Mouse (Mus musculus) forelimb bud, embryonic 11.5 days (tissue): ENCODE measurements around the gene Gss.
A peak's percentile ranks its signal among the peaks of the same experiment; 100 is the strongest.

Experiments used
- DNase-seq: peaks from one replicate; pipeline ENCODE4 v3.0.0-alpha.2; 2012; ENCODE audit warnings: low read depth, low spot score

Gene Gss

GRCm38 (mm10) chr2:155592137-155592853 lies at the start of gene Gss:
Gene Gss (minus strand): TSS chr2:155592810.
- peak; percentile 97 for DNase-seq

DNA sequence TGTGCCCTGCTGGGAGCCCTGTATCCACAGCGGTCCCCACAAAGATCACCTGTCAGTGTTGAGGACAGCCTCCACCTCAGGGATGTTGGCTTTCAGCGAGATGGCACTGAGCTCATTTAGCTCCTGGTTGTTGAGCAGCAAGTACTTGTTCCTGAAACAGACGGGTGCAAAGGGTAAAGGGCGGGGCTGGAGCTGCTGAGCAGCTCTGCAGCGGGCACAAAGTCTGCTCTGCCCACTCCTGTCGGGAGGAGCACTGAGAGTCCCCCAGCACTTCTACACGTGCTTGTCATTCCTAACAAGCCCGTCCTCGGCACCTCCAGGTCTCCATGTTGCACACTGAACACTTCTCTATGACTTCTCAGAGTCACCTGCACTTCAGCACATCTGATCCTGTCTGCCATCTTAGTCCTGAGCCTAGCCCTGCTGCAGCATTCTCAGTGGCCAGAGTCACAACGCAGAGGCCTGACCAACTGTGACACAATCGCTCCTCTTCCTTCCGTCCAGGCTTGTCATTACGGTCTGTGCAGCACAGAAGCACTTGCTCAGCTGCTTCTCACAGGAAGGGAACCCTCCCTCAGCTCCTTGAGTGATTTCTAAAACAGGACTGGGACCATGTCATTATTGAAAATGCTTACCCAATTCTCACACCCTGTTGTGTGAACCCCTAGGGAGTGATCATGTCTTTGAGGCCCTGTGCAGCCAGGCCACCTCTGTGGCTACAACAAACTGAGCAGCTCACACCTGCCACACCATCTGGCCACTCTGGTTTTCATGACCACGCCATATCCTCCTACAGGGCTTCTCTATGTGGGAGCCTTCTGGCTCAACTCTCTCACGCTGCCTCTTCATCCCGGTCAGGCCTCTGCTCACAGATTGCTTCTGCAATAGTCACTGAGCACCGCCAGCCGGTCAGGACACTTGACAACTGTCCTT lies 49.2 kb upstream of the Gss start:
- no peak for DNase-seq

GRCm38 (mm10) chr2:155640656-155641055 lies 48.0 kb upstream of the Gss start:
- DNase-seq = no peak

DNA sequence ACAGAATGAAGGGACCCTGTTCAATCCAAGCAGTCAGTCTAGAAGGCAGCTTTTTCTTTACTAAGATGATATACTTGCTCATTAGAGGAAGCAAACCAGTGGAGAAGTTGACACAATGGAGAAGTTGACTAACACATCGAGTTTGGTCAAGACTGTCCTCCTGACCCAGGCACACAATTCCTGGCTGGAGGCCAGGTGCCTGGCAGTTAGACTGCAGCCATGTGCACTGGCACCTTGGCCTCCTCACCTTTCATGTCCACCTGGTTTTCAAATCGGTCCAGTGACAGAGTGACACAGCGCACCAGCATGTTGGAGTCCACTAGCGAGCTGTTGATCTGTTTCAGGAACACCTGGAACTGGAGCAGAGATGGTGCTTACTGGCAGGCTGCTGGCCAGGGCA lies 44.8 kb upstream of the Gss start:
- DNase-seq = no peak

DNA sequence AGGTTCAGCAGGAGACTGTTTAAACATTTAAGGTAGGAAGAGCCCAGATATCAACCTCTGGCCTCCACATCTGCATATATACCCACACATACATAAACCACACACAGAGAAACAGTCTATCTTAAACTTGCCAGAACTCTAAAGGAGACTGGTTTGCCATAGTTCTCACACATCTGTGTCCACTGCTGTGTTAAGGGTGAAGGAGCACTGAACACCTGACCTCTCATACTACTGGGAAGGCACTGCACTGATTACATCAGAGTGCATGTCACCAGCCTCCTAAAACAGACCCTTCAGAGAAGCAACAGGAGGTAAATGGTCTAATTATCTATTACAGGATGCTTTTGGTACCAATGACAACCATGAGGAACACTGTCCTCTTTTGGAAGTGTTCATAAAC lies 44.3 kb upstream of the Gss start:
- DNase-seq = no peak

DNA sequence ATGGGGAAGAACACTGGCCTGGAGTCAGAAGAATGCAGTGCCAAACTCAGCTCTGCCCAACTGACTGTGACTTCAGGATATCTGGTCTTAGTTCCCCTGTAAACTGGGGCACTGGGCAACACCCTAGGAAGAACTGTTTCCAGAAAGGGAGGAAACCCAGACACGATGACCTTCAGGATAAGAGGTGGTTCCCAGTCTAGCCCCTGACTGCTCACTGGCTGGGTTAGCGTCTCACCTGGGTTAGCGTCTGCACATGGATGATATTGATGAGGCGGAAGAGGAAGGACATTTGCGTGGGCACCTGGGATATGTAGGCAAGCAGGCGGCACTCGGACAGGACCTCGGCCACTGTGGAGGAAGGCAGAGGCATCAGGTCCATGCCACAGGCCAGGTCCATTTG lies 43.4 kb upstream of the Gss start:
- no peak for DNase-seq

DNA sequence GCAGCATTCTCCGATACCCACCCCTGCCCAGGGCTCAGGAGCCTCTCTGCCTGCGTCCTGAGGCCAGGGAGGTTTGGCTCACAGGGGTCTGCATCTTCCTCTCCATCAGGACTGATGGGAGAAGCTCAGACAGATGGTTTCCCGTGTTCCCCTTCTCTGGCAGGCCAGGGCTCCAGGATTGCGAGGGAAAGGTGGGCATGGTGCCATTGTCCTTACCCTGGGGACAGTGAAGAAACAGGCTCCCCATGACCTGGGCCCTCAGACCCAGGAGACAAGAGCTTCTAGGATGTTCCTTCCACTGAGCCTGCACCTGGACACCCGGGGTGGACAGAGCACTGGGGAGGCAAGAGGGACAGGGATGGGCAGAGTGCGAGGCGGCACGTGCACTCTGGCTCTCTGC lies 42.0 kb upstream of the Gss start:
- DNase-seq = no peak

DNA sequence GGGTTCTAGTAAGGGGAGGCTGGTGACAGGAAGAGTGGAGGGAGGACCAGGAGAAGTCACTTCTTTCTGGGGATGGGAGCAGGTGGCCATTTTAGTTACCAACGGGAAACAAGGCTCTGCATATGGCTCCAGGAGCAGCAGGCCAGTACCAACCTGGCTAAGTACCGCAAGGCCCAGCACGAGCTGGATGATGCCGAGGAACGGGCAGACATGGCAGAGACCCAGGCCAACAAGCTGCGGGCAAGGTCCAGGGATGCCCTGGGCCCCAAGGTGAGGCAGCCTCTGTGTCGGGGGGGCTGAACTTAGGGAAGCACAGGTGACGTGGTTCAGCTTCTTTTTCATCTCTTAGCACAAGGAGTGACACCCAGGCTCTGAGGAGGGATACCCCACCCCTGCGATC lies 41.1 kb upstream of the Gss start:
- DNase-seq = no peak

- no peak for DNase-seq
These were observed 40.5 kb upstream of the Gss start for GRCm38 (mm10) chr2:155633121-155633520.

- DNase-seq = no peak
These were observed 39.7 kb upstream of the Gss start for GRCm38 (mm10) chr2:155632138-155632936.

DNA sequence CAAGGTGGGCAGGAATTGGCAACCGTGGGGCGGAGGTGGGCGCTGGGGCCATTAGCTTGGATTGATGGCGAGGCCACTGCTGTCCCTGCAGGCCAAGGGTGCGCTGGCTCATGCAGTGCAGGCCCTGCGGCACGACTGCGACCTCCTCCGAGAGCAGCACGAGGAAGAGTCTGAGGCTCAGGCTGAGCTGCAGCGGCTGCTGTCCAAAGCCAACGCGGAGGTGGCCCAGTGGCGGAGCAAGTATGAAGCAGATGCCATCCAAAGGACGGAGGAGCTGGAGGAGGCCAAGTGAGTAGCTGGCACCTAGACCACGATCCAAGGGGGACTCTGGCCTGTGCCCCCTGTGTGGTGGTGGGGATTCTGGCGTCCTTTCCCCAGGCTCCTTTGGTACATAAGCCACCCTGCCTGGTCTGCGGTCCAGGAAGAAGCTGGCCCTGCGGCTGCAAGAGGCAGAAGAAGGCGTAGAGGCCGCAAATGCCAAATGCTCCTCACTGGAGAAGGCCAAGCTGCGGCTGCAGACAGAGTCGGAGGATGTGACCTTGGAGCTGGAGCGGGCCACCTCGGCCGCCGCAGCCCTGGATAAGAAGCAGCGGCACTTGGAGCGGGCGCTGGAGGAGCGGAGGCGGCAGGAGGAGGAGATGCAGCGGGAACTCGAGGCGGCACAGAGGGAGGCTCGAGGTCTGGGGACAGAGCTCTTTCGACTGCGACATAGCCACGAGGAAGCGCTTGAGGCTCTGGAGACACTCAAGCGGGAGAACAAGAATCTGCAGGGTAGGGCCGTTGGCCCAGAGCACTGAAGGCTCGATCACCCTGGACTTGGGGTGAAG lies 38.2 kb upstream of the Gss start:
- DNase-seq = peak; percentile 52

DNA sequence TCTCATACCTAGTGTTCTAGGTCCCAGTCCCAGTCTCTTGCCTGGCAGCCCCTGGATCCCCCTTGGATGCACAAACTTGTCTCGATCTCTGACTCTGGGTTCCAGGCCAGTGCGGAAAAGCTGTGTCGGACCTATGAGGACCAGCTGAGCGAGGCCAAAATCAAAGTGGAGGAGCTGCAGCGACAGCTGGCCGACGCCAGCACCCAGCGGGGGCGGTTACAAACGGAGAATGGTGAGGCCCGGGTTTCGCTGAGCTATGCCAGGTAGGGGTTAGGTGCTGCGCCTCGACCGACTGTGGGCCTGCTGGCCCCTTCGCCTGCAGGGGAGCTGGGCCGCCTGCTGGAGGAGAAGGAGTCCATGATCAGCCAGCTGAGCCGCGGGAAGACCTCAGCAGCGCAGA lies 37.5 kb upstream of the Gss start:
- no peak for DNase-seq

DNA sequence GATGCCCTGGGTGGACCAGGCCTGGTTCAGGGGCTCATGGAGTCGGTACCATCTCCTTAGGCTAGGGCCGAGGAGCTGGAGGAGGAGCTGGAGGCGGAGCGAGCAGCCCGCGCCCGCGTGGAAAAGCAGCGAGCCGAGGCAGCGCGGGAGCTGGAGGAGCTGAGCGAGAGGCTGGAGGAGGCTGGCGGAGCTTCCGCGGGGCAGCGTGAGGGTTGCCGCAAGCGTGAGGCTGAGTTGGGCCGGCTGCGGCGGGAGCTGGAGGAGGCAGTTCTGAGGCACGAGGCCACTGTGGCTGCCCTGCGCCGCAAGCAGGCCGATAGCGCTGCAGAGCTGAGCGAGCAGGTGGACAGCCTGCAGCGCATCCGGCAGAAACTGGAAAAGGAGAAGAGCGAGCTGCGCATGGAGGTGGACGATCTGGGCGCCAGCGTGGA lies 36.6 kb upstream of the Gss start:
- DNase-seq = peak; percentile 45

GRCm38 (mm10) chr2:155628519-155628918 lies 35.9 kb upstream of the Gss start:
- no peak for DNase-seq

DNA sequence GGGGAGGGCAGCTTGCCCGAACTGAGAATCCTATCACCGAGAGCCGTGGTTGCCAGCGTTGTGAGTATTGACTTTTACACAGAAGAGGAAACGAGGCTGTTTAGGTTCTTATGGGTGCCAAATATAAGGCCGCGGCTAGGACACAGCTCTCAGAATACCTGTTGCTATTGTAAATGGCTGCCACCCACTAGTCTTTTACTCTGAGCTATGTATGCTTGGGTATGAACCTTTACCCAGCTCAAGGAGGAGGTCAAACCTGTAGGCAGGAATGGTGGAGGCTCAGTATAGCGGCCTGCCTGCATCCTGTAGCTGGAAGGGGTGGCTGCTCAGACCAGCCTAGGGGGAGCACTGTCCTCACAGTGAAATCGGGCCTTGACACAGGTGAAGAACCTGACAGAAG lies 35.5 kb upstream of the Gss start:
- DNase-seq = no peak

- peak; percentile 86 for DNase-seq
These were observed 34.6 kb upstream of the Gss start for GRCm38 (mm10) chr2:155627030-155627738.

DNA sequence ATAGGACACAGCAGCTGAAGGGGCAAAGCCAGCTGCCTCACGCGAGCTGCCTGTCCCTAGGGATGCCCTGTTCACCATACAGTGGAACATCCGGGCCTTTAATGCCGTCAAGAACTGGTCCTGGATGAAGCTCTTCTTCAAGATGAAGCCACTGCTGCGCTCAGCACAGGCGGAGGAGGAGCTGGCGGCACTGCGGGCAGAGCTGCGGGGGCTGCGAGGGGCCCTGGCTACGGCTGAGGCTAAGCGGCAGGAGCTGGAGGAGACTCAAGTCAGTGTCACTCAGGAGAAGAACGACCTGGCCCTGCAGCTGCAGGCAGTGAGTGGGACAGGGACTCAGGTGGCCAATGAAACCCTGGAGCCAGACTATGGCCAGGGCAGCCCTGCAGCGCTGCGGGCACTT lies 33.7 kb upstream of the Gss start:
- no peak for DNase-seq

GRCm38 (mm10) chr2:155624730-155625129 lies 32.1 kb upstream of the Gss start:
- DNase-seq = peak; percentile 52

DNA sequence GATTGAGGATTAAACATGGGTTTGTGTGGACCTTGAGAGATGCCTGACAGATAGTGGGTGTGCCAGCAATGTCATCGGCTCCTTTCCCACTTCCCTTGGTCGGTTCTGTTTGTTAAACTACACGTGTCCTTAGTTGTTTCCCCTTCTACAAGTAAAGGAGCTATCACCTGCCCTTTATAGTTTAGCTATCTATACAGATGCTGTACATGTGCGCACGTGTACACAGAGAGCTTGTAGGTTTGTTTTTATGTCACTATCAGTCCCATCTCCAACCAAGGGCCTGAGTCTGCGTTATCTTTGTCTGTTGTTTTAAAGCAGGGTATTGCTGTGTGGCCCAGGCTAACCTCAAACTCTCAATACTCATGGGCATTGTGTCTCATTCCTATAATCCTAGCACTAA lies 31.4 kb upstream of the Gss start:
- DNase-seq = no peak

GRCm38 (mm10) chr2:155622606-155623005 lies 30.0 kb upstream of the Gss start:
- no peak for DNase-seq

GRCm38 (mm10) chr2:155619817-155620216 lies 27.2 kb upstream of the Gss start:
- peak; percentile 74 for DNase-seq
